Mouse (Mus musculus) mesoderm, embryonic 11.5 days (tissue): Measurements from ENCODE around the gene Tshr.
"Not testable (repeated sequence)": the region's sequence is repeated elsewhere in the genome, so short reads cannot be mapped to it uniquely, and the experiment has no call there.

ENCODE experiments used
- DNase-seq: peaks from one replicate; pipeline ENCODE4 v3.0.0-alpha.2; 2012; ENCODE audit warnings: low read depth, low spot score

Gene Tshr

GRCm38 (mm10) chr12:91384281-91385017 lies at the start of gene Tshr, which contains the start of gene Cep128:
Gene Tshr (plus strand): TSS chr12:91384563.
Gene Cep128 (minus strand): TSS chr12:91384409.
- DNase-seq: peak; percentile 95

- DNase-seq: not testable (repeated sequence)
Measured at GRCm38 (mm10) chr12:91338656-91339055, 45.7 kb upstream of the Tshr start.

- no peak for DNase-seq
Measured at GRCm38 (mm10) chr12:91353783-91354182, 30.6 kb upstream of the Tshr start.

DNA sequence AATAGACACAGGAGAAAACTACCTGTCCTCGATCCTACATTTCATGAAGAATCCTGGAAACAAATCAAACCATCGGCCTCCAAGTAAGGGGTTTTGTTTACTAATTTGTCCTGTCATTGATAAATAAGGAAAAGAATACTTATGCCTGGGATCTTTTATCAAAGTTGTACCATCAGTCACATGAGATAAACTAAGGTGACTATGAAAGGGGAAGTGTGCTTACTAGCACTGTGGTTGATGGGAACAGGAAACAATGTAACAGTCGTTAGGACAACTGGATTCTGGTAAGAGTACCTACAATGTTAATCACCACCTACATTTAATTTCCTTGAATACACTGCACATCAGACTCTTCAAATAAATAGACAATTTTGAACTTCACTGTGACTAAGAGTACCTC lies 15.2 kb upstream of the Tshr start:
- no peak for DNase-seq

DNA sequence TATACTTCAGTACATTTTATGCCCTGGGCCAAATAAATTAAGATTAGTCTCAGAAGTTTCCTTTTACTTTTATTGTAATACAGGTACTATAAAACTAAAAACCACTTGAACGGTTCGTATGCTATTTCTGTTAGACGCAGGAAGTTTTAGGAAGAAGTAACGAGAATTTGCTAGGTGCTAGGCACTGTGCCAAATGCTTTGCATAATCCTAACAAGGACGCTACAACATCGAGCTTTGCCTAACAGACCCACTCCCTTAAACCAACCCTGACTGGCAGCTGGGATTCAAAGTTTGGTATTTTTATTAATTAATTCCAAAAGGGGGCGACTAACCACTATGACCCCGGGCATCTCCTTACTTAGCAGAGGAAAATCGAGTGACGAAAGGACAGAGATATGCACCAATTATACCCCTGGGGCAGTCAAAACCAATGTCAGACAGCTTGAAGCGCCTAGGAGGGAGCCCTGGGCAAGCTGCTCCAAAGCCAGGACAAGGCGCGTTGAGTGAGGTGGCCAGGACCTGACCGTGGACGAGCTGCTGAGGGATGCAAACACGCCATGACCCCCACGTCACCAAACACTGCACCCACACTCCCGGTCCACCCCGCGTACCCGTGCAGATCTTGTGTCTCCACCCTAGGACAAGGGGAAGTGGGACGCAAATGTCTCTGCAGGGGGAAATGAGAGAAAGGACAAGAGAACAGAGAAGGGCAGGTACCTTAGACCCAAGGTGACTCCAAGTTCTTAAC lies 673 bp upstream of the Tshr start:
- peak; percentile 6 for DNase-seq

- DNase-seq: peak; percentile 84
Measured at GRCm38 (mm10) chr12:91400232-91401048, 16.1 kb downstream of the Tshr start.

DNA sequence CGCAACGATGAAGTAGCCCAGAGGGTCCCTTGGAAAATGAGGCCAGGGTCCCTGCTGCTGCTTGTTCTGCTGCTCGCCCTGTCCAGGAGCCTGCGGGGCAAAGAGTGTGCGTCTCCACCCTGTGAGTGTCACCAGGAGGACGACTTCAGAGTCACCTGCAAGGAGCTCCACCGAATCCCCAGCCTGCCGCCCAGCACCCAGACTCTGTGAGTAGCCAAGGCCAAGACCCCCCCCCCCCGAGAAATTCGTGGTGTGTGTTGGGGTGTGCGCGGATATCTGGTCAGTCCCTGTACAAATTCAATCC lies 16.6 kb downstream of the Tshr start:
- no peak for DNase-seq

DNA sequence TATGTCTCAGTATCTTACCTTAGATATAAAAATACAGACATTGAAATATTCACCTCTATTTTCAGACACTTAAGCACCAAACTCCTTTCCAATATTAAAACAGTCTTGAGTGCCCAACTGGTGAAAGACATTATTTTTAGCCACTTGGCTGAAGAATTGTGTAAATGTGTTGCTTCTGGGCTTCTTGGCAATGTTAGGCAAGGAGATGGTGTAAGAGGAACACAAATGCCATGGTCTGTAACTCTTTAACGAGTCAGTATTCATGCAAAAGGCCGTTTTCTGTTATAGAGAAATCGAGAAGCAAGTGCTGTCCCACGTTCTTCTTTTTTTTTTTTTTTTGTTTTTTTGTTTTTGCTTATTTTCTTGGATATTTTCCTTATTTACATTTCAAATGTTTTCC lies 25.9 kb downstream of the Tshr start:
- DNase-seq: no peak

DNA sequence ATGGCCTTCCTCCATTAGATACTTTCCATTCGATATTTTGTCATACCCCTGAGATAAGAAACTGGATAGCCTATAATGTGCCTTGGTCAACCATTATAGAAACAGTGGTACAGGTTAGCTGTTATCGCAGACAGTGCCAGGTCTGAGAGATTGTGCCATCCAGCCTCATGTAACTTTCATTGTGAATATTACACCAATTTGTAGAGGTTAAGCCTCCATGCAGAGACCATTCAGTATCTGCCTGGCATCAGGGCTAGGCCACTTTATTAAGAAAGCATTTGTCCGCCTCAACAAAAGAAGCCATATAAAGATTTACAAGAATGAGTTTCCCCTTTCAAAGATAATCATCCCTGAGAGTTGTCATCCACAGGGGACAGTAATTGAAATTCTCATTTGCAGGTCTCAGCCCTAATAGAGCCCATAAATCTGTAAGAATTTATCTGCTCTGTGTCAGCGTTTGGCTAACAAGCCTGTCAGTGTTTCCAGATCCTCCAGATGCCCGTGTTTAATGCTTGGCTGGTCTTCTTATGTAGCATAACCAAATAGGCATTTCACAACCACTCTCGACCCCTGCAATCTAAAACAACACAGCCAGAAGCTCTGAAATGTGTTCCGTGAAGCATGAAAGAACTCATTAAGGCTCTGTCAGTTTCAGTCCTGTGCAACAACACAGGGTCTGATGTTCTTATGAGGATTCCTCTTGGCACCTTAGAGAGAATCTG lies 28.3 kb downstream of the Tshr start:
- DNase-seq: peak; percentile 73

DNA sequence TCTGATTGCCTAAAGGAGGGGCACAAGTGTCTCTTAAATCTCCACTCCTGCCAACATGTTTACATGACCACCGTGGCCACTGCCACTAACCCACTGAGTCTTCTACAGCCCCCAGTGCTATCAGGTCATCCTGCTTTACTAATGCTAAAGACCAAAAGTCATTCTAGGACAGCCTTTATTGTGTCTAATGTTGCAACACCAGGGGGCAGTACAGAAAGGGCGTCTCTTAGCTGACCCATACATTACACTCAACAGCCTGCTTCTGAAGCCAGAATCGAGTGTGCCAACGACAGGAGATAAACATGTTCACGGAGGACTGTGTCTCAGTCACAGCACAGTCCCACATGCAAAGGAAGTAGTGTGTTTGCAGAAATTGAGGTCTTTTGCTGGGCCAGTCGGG lies 30.7 kb downstream of the Tshr start:
- no peak for DNase-seq

DNA sequence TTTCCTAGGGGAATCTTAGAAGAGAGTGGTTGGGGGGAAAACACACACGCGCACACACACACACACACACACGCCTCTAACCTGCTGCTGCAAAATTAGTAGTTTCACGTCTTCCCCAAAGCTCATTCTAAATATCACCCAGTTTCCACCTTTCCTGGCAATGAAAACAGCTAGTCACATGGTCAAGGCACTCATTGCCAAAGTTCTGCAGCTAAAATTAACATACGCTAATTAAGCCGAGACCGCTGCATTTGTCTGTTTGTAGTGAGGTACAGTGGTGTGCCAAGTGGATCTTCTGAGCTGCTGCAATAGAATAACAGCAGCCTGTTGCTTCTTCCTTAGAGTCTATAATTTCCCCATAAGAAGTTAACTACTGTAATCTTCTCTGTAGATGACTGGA lies 32.5 kb downstream of the Tshr start:
- no peak for DNase-seq

- DNase-seq: peak; percentile 70
Measured at GRCm38 (mm10) chr12:91418791-91419190, 34.4 kb downstream of the Tshr start.

DNA sequence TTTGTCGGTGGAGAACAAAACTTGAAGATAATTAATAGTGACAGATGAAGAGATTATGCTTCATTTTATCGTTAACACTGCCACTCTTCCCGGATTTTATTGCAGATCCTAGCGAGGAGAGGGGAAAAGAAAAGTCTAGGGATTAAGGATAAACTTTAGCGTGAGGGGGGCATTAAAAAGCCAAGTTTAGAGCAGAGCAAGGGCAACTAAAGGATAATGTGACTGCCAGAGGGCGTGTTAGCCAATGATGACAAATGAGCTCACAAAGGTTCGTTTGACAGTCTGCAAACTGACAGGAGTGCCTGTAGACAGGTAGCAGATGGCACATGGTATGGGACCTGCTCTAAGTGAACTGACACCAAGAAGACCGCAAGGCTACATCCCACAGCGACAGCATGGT lies 36.9 kb downstream of the Tshr start:
- DNase-seq: no peak

DNA sequence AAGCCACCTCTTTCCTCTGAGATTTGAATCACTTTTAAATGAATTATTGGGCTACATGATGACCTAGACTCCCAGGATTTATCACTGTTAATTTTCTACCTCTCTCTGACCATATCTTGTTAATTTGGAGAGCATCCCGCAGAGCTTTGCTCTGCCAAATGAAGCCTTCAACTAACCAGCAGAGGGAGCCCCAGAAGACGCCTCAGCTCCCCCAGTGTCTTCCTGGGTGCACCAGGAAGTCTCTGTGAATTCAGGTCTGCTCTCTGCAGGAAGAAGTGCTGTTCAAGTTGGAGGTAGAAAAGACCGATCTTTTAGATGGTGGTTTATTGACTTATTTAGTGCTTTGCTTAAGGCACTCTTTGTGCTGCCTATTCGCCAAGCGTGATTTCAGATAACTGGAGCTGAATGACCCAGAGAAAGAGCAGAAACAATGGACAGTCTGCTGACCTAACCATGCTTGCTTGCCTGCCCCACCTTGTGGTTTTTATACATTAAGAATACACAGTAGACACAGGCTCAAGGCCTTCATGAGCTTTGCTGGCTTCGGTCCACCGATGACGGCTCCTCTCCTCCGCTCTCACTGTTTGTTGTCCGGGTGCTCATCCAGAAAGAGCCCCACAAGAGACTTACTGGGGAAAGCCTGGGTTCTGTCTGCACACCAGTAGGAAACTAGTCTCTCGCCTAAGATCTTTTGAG lies 38.9 kb downstream of the Tshr start:
- peak; percentile 31 for DNase-seq

- DNase-seq: no peak
Measured at GRCm38 (mm10) chr12:91426499-91426898, 42.1 kb downstream of the Tshr start.

DNA sequence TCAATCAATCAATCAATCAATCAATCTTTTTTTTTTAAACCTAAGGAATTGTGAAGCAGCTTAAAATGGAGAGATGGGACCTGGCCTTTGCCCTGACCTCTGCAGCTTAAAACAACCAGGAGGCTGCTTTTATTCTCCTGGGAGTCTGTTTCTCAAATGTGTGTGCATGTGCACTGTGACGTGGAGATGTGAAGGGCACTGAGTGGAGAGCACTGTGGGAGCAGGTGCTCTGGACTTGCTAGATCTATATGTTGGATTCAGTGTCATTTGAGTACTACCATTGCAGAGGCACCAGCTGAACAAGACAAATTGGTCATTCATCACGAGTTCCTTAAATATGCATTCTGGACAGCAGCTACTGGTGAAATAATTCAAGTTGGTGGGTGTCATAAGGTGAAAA lies 42.8 kb downstream of the Tshr start:
- no peak for DNase-seq

DNA sequence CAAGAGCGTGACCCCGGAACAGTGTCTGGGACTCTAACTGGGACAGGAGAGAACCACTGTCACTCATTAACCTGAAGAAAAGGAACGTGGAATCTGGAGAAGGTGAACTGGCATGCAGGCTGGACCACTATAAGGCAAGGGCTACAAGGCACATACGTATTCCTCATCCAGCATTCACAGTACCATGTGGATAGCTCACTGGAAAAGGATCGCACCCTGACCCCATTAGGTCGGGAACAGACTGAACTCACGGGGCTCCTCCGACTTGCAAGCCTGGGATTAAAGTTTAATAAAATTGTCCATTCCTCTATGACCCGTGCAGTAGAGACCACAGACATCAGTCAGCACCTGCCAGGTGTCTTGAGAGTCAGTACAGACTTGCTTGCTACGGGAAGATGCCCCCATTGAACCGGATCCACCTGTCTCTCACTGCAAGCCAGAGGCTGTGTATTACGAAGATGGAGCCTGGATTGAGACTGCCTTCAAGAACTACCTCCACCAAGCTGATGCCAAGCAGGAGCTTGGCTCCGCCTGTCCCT lies 97.9 kb downstream of the Tshr start:
- no peak for DNase-seq

- DNase-seq: no peak
Measured at GRCm38 (mm10) chr12:91486342-91486741, 102.0 kb downstream of the Tshr start.

DNA sequence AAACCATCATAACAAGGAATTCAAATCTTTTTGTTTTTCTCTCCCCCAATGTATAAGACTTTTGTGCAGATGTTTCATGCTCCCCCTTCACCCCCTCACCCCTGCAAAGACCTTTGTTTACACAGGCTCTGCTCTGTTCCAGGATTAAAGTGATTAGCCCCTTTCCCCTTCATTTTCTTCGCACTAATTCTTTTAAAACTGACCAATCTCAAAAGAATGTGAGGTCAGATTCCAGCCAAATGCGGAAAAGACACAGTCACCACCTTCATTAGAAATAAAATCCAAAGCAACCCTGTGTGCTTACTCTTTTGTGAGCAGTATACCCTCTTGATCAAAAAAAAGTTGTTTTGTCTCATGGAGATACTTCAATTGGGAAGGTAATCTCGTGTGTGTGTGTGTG lies 104.0 kb downstream of the Tshr start:
- DNase-seq: no peak

DNA sequence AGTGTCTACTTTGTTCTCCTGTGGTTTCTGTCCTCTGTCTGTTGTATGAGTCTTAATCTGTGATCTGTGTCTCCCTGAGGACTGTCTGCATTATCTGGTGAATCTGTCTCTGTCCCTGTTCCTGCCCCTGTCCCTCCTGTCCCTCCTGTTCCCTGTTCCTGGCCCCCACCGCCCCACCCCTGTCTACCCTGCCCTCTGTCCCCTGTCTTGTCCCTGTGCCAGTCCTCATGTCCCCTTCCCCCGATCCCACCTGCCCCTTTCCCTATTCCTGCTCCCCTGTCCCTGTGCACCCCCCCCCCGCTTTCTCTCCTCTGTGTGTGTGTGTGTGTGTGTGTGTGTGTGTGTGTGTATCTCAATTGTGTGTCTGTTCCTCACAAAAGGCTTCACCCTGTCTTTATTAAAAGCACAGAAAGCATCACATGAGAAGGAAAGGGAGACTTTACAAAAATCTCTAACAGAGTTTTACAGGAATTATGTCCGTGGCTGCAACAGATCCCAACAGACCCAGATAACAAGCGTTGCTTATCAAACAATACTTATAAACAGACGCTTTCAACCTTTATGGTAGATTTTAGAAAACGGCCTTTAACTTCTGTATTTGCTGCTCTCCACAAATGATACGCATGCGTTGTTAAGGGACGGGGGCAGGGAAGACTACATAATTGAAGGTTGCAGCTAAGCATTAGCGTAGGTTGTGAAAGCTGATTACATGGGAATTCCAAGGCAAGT lies 111.3 kb downstream of the Tshr start:
- DNase-seq: no peak
